Mouse (Mus musculus) testis, adult 2 months (tissue): ENCODE measurements around the gene Ltbp1. TPM values are rescaled to one million over a fixed set of nuclear protein-coding genes. Genes with fewer than 3 reads are reported as not detected.

ENCODE experiments used
- H3K27ac ChIP-seq: fragments of 200-500 bp; 2 replicates; pipeline ENCODE4 v1.5.1; 2012; ENCODE audit warnings: low read depth, low read length; ENCODE audit not compliant: control insufficient read depth, insufficient read depth
- H3K27me3 ChIP-seq: fragments of 200-500 bp; 2 replicates; pipeline ENCODE4 v1.6.1; 2012; ENCODE audit warnings: mild to moderate bottlenecking, low read length, moderate library complexity; ENCODE audit not compliant: control insufficient read depth, insufficient read depth
- H3K36me3 ChIP-seq: fragments of 200-500 bp; 2 replicates; pipeline ENCODE4 v1.6.1; 2012; ENCODE audit warnings: mild to moderate bottlenecking, low read length; ENCODE audit not compliant: control insufficient read depth, insufficient read depth
- H3K4me1 ChIP-seq: fragments of 200-500 bp; 2 replicates; pipeline ENCODE4 v1.6.1; 2012; ENCODE audit warnings: low read length; ENCODE audit not compliant: control insufficient read depth, insufficient read depth
- H3K4me3 ChIP-seq: fragments of 200-500 bp; 2 replicates; pipeline ENCODE4 v1.5.1; 2012; ENCODE audit warnings: low read depth, mild to moderate bottlenecking, low read length, moderate library complexity, mixed read lengths; ENCODE audit not compliant: control insufficient read depth
- CTCF ChIP-seq: fragments of 200-500 bp; IDR thresholded peaks from 2 replicates; pipeline ENCODE4 v1.5.1; 2012; ENCODE audit warnings: low read depth, mild to moderate bottlenecking, inconsistent platforms, low read length, moderate library complexity; ENCODE audit not compliant: control insufficient read depth, insufficient read depth, insufficient replicate concordance
- POLR2A ChIP-seq: fragments of 200-500 bp; IDR thresholded peaks from 2 replicates; pipeline ENCODE4 v1.6.1; 2012; ENCODE audit warnings: low read depth, mild to moderate bottlenecking, inconsistent platforms, low read length, moderate library complexity; ENCODE audit not compliant: control insufficient read depth
- polyA plus RNA-seq: library from polyadenylated mRNA; depleted of rRNA; stranded (reverse); fragments of >200 nt; gene quantifications from 2 replicates; pipeline ENCODE4 v1.2.3, GENCODE M21; 2012

Ltbp1 gene
- polyA plus RNA-seq, 1 experiment: 2.9 TPM

GRCm38 (mm10) chr17:75088232-75088631, 82.9 kb downstream of the Ltbp1 start:
- Histone ChIP-seq H3K27ac (no peak overlapping the region), H3K36me3 (no peaks in the 10 kb centered on the region), H3K4me1 (no peaks in the 10 kb centered on the region), H3K4me3 (no peak overlapping the region), H3K27me3 (no peaks in the 10 kb centered on the region)
- TF ChIP-seq POLR2A: no peak

GRCm38 (mm10) chr17:75088727-75089126, 83.4 kb downstream of the Ltbp1 start:
- H3K4me1 ChIP-seq: no peaks in the 10 kb centered on the region
- H3K4me3 ChIP-seq: no peak overlapping the region
- no peaks in the 10 kb centered on the region for H3K27me3 ChIP-seq
- TF ChIP-seq CTCF: no peak
- no peak for TF ChIP-seq POLR2A
- no peak overlapping the region for H3K27ac ChIP-seq
- no peaks in the 10 kb centered on the region for H3K36me3 ChIP-seq

- Histone ChIP-seq H3K27ac (no peak overlapping the region), H3K4me1 (no peaks in the 10 kb centered on the region), H3K27me3 (no peaks in the 10 kb centered on the region), H3K4me3 (no peak overlapping the region), H3K36me3 (no peaks in the 10 kb centered on the region)
- no peak for TF ChIP-seq CTCF
- TF ChIP-seq POLR2A: no peak
Measured at GRCm38 (mm10) chr17:75090556-75090955, 85.2 kb downstream of the Ltbp1 start.

- Histone ChIP-seq H3K27me3 (no peaks in the 10 kb centered on the region), H3K36me3 (no peaks in the 10 kb centered on the region), H3K27ac (no peak overlapping the region), H3K4me1 (no peaks in the 10 kb centered on the region), H3K4me3 (no peak overlapping the region)
- no peak for TF ChIP-seq POLR2A
- no peak for TF ChIP-seq CTCF
Measured at GRCm38 (mm10) chr17:75093563-75093962, 88.2 kb downstream of the Ltbp1 start.

GRCm38 (mm10) chr17:75094591-75094990, 89.2 kb downstream of the Ltbp1 start:
- TF ChIP-seq POLR2A (no peak), CTCF (no peak)

GRCm38 (mm10) chr17:75096727-75097126, 91.4 kb downstream of the Ltbp1 start:
- Histone ChIP-seq H3K27ac (no peak overlapping the region), H3K4me3 (no peak overlapping the region), H3K36me3 (no peaks in the 10 kb centered on the region), H3K27me3 (no peaks in the 10 kb centered on the region), H3K4me1 (no peaks in the 10 kb centered on the region)
- TF ChIP-seq POLR2A (no peak), CTCF (no peak)

More at GRCm38 (mm10) chr17:75094591-75094990, 89.2 kb downstream of the Ltbp1 start:
- Histone ChIP-seq H3K4me3 (no peak overlapping the region), H3K27ac (no peak overlapping the region), H3K36me3 (no peaks in the 10 kb centered on the region), H3K4me1 (no peaks in the 10 kb centered on the region), H3K27me3 (no peaks in the 10 kb centered on the region)

GRCm38 (mm10) chr17:75097367-75097766, 92.0 kb downstream of the Ltbp1 start:
- H3K4me1 ChIP-seq: no peaks in the 10 kb centered on the region
- no peak overlapping the region for H3K4me3 ChIP-seq
- H3K27ac ChIP-seq: no peak overlapping the region
- H3K27me3 ChIP-seq: no peaks in the 10 kb centered on the region
- TF ChIP-seq CTCF (no peak), POLR2A (no peak)
- no peaks in the 10 kb centered on the region for H3K36me3 ChIP-seq

- Histone ChIP-seq H3K36me3 (no peaks in the 10 kb centered on the region), H3K27me3 (no peaks in the 10 kb centered on the region), H3K4me3 (no peak overlapping the region), H3K4me1 (no peaks in the 10 kb centered on the region), H3K27ac (no peak overlapping the region)
- no peak for TF ChIP-seq CTCF
- no peak for TF ChIP-seq POLR2A
Measured at GRCm38 (mm10) chr17:75101215-75101614, 95.8 kb downstream of the Ltbp1 start.
